Comparison of ENCODE assay signal across 8 mouse cellular contexts in the genomic region with DNA sequence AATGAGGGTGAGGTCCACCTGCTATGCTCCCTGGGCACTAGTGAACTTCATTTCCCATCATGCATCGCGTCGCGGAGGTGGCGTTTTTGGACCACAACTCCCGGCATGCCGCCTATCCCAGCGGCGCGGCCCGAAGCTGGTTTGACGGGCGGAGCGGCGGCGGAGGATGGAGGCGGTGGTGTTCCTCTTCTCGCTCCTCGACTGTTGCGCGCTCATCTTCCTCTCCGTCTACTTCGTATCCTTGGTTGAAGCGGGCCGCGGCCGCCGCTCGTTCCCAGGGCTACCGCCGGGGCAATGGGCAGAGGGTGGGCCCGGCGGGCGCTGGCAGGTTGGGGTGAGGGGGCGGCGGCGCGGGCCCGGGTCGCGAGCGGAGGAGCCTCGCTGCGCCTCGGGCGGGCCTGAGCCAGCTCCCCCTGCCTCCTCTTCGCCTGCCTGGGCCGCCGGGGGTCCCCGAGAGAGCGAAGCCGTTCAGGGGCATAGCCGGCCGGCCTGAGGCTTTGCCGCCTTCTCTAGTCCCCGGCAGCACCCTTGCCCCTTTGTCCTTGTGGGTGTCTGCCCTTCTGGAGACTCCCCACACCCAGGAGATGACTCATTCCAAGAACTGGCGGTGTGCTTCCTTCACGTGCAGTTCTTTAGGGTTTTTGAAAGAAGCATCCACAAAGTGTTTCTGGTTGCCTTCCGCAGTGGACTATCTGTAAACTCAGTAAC. TPM values are rescaled to one million over a fixed set of nuclear protein-coding genes. Genes with fewer than 3 reads are reported as not detected.
DNase-seq lines count a peak whose midpoint lies in the region; ATAC-seq and TF ChIP-seq lines count a peak whose summit lies in the region.

No protein-coding gene starts in this region.

- TF ChIP-seq POLR2A in ES-Bruce4 (IDR thresholded peaks at IDR 0.05; ENCODE audit: insufficient read depth, low read length) = peak; percentile 85
- peak; percentile 79; the same call in 1 of the 2 replicates for TF ChIP-seq POLR2A in lung, adult 2 months (IDR thresholded peaks at IDR 0.05; ENCODE audit: borderline replicate concordance, extremely low read depth, low read depth, low read length)

- under 1% methylated on average over 40 of the region's 59 CpGs for WGBS in forebrain, embryonic 14.5 days
- under 1% methylated on average over 59 of the region's 59 CpGs for WGBS in lung, adult 2 months

- peak overlapping the region; percentile 71 for H3K4me2 ChIP-seq in forebrain, embryonic 14.5 days (ENCODE audit: low read length)

- TF ChIP-seq EP300 in ES-Bruce4 (IDR thresholded peaks at IDR 0.05; ENCODE audit: insufficient read depth, low read depth, low read length) = 0 out of 2 replicates have a peak, but pooled peaks have one; percentile 17

- H3K9me3 ChIP-seq in ES-Bruce4 (replicated peaks; ENCODE audit: control insufficient read depth, insufficient read depth, low read length, poor library complexity, severe bottlenecking) = no peaks in the 10 kb centered on the region
- no peaks in the 10 kb centered on the region for H3K9me3 ChIP-seq in forebrain, embryonic 14.5 days (replicated peaks; ENCODE audit: control insufficient read depth, low read length)

- no peak overlapping the region for H3K27ac ChIP-seq in ES-Bruce4 (ENCODE audit: insufficient read depth, low read length)
- H3K27ac ChIP-seq in forebrain, embryonic 14.5 days (ENCODE audit: low read depth, low read length) = peak overlapping the region; percentile 94

- peak overlapping the region; percentile 76 for H3K4me3 ChIP-seq in ES-Bruce4 (ENCODE audit: low read depth, low read length)
- peak overlapping the region; percentile 94 for H3K4me3 ChIP-seq in forebrain, embryonic 14.5 days (ENCODE audit: low read depth, low read length)
- H3K4me3 ChIP-seq in lung, adult 2 months (replicated peaks; ENCODE audit: extremely low read depth, low read depth, low read length) = peak overlapping the region; percentile 75

- peaks cover 6% of the 10 kb centered on the region for H3K36me3 ChIP-seq in ES-Bruce4 (ENCODE audit: control insufficient read depth, insufficient read depth, low read length, poor library complexity, severe bottlenecking)
- peaks cover 21% of the 10 kb centered on the region for H3K36me3 ChIP-seq in forebrain, embryonic 14.5 days (ENCODE audit: control insufficient read depth, insufficient read depth, low read length)

- no peaks in the 10 kb centered on the region for H3K4me1 ChIP-seq in ES-Bruce4 (ENCODE audit: control insufficient read depth, insufficient read depth, low read length)
- peaks cover 11% of the 10 kb centered on the region for H3K4me1 ChIP-seq in forebrain, embryonic 14.5 days (ENCODE audit: control insufficient read depth, insufficient read depth, low read length)
- H3K4me1 ChIP-seq in lung, adult 2 months (ENCODE audit: control insufficient read depth, insufficient read depth, low read length) = peaks cover 2% of the 10 kb centered on the region; the same call in 1 of the 2 replicates

- ATAC-seq in cerebellum, adult (ENCODE audit: insufficient number of reproducible peaks, low FRiP score, low TSS enrichment) = peak; percentile 91
- peak; percentile 94 for ATAC-seq in forebrain, embryonic 14.5 days
- ATAC-seq in neutrophil, adult 5-6 weeks (ENCODE audit: extremely low read depth, insufficient number of reproducible peaks, low FRiP score, poor library complexity, severe bottlenecking) = peak; percentile 96

- intact Hi-C loops in heart, postnatal 25 days (cut with DNase I) = no loop called here

- H3K9ac ChIP-seq in ES-Bruce4 (ENCODE audit: low read depth, poor library complexity, severe bottlenecking) = peak overlapping the region; percentile 97
- peak overlapping the region; percentile 93 for H3K9ac ChIP-seq in forebrain, embryonic 14.5 days (ENCODE audit: low read length)

- peak; percentile 96 for DNase-seq in forebrain, embryonic 14.5 days (ENCODE audit: low spot score)
- DNase-seq in heart, postnatal 25 days (ENCODE audit: low spot score) = peak; percentile 71
- peak; percentile 89 to 95 for DNase-seq in layer of hippocampus, adult 18-20 months (ENCODE audit: low spot score in 2 of 2)
- peak; percentile 83 for DNase-seq in lung, adult 2 months
- peak; percentile 85 to 87 for DNase-seq in thymus, adult 18-20 months

- no peak for TF ChIP-seq CTCF in ES-Bruce4 (IDR thresholded peaks at IDR 0.05; ENCODE audit: low read depth, low read length)
- no peak for TF ChIP-seq CTCF in lung, adult 2 months (IDR thresholded peaks at IDR 0.05; ENCODE audit: insufficient read depth, low read length)

- H3K27me3 ChIP-seq in ES-Bruce4 (ENCODE audit: control insufficient read depth, insufficient read depth, low read length, poor library complexity, severe bottlenecking) = no peaks in the 10 kb centered on the region
- no peaks in the 10 kb centered on the region for H3K27me3 ChIP-seq in forebrain, embryonic 14.5 days (replicated peaks; ENCODE audit: control insufficient read depth, insufficient read depth, low read length)

RNA-seq across cellular contexts. Expression of gene Cnih4, which starts 6.5 kb away (rescaled TPM):
- polyA plus RNA-seq in ES-Bruce4 (2011; ENCODE audit: insufficient read depth, insufficient read length, low read depth, missing spikeins) = 113 and 119 TPM in 2 replicates
- polyA plus RNA-seq in forebrain, embryonic 14.5 days (2014; fragmentation: Nextera tagmentation; extraction: Ambion mirVana) = 70.8 and 90.6 TPM in 2 replicates
- total RNA-seq in heart, postnatal 25 days (2021) = 10 to 100 TPM; 49.7 to 53.1 TPM
- total RNA-seq in layer of hippocampus, adult 18-20 months (2021) = 10 to 100 TPM; 30.1 to 30.9 TPM
- 10.0 and 11.4 TPM in 2 replicates for polyA plus RNA-seq in lung, adult 2 months (2012; rRNA removed)
- 27.7 and 38.1 TPM in 2 replicates for total RNA-seq in neutrophil, adult 5-6 weeks (2017)

RNA-seq across cellular contexts. Expression of gene Nvl, which starts 7.0 kb away (rescaled TPM):
- polyA plus RNA-seq in ES-Bruce4 (2011; ENCODE audit: insufficient read depth, insufficient read length, low read depth, missing spikeins) = 96.4 and 102 TPM in 2 replicates
- 28.8 and 34.1 TPM in 2 replicates for polyA plus RNA-seq in forebrain, embryonic 14.5 days (2014; fragmentation: Nextera tagmentation; extraction: Ambion mirVana)
- total RNA-seq in heart, postnatal 25 days (2021) = 1 to 10 TPM; 7.2 to 8.1 TPM
- 10 to 100 TPM; 29.2 to 30.2 TPM for total RNA-seq in layer of hippocampus, adult 18-20 months (2021)
- 5.7 and 7.4 TPM in 2 replicates for polyA plus RNA-seq in lung, adult 2 months (2012; rRNA removed)
- total RNA-seq in neutrophil, adult 5-6 weeks (2017) = 26.5 and 32.8 TPM in 2 replicates
